Mouse (Mus musculus) midbrain, embryonic 16.5 days (tissue): Measurements from ENCODE around the gene Nbl1. TPM values are rescaled to one million over a fixed set of nuclear protein-coding genes. Genes with fewer than 3 reads are reported as not detected.
A peak's percentile ranks its signal among the peaks of the same experiment; 100 is the strongest.

Experiments used
- ATAC-seq: fragments of 200-750 bp; cut with Nextera tagmentation; 2 replicates; pipeline ENCODE4 v1.8.0; 2017; ENCODE audit warnings: moderate TSS enrichment
- H3K27ac ChIP-seq: fragments of 300-500 bp; sonication (generic); 2 replicates; pipeline ENCODE4 v1.5.1; 2014; ENCODE audit warnings: mild to moderate bottlenecking, low read length, mixed read lengths
- H3K27me3 ChIP-seq: fragments of 300-500 bp; sonication (generic); 2 replicates; pipeline ENCODE4 v1.6.1; 2014; ENCODE audit warnings: low read depth, low read length, mixed read lengths; ENCODE audit not compliant: control insufficient read depth, insufficient read depth
- H3K36me3 ChIP-seq: fragments of 300-500 bp; sonication (generic); 2 replicates; pipeline ENCODE4 v1.6.1; 2014; ENCODE audit warnings: mild to moderate bottlenecking, low read length, moderate library complexity, mixed read lengths; ENCODE audit not compliant: control insufficient read depth, insufficient read depth
- H3K4me1 ChIP-seq: fragments of 300-500 bp; sonication (generic); 2 replicates; pipeline ENCODE4 v1.6.1; 2014; ENCODE audit warnings: mild to moderate bottlenecking, low read length, mixed read lengths; ENCODE audit not compliant: control insufficient read depth, insufficient read depth
- H3K4me2 ChIP-seq: fragments of 300-500 bp; sonication (generic); 2 replicates; pipeline ENCODE4 v1.6.1; 2014; ENCODE audit warnings: mild to moderate bottlenecking, low read length, mixed read lengths
- H3K4me3 ChIP-seq: fragments of 300-500 bp; sonication (generic); 2 replicates; pipeline ENCODE4 v1.5.1; 2014; ENCODE audit warnings: low read depth, mild to moderate bottlenecking, low read length, moderate library complexity, mixed read lengths
- H3K9ac ChIP-seq: fragments of 300-500 bp; sonication (generic); 2 replicates; pipeline ENCODE4 v1.6.1; 2014; ENCODE audit warnings: low read depth, low read length, mixed read lengths
- H3K9me3 ChIP-seq: fragments of 300-500 bp; sonication (generic); replicated peaks from 2 replicates; pipeline ENCODE4 v1.6.1; 2014; ENCODE audit warnings: mild to moderate bottlenecking, low read length, mixed read lengths; ENCODE audit not compliant: control insufficient read depth, poor library complexity, severe bottlenecking
- WGBS: fragments of 180-500 bp; shearing (Covaris S2); extraction: QIAGEN DNeasy Blood & Tissue Kit; methylation state at CpG from one replicate; pipeline ENCODE4 v1.1.7; 2014; 5-methylcytosine and 5-hydroxymethylcytosine counted together
- polyA plus RNA-seq: library from polyadenylated mRNA; unstranded; fragments of >200 nt; fragmentation: Nextera tagmentation; extraction: Ambion mirVana; gene quantifications from 2 replicates; pipeline ENCODE4 v1.2.1, GENCODE M21; 2015

Nbl1 gene
- polyA plus RNA-seq, result 28.7 and 30.6 TPM in 2 replicates

DNA sequence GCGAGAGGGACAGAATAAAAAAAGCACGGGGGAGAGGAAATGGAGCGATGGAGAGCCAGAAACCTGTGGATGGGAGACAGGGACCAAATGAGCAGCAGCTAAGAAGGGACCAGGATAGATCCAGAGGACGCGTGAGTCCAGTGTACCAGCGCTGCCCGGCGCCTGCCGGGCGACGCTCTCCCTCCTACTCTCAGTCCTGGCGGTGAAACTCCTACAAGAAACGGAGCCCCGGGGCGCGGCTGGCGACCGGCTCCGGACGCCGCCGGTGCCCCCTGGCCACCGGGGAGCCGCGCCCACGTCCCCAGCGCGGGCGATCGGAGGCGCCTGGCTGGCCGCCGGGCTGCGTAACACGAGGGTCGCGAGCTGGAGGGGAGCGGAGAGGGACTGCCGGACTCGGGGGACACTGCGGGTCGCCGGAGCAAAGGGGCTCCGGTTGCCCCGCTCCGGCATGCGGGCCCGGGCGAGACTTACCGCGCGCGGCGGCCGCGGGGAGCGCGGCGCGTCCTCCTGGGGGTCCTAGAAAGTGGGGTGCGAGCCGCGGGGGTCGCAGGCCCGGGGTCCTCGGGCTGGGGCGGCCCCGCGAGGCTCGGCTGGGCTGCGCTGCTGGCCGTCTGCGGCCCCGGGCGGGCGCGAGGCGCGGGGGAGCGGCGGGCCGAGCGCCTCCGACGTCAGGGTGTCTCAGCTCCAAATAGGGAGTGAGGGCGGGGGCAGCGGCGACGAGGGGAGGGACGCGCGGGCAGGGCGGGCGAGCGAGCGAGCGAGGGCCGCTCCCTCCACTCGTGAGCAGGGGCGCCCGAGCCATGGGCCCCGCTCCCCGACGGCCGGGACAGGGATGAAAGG lies at the start of gene Nbl1:
Nbl1 (minus strand) TSS at position 638 of the 840 bp plus-strand sequence.
- Histone ChIP-seq H3K9me3 (no peaks in the 10 kb centered on the region), H3K4me3 (peak within 1 kb of the TSS; percentile 42), H3K27ac (0 out of 2 replicates have a peak within 1 kb of the TSS, but pooled peaks have one; percentile 19), H3K36me3 (no peaks in the 10 kb centered on the region), H3K9ac (peak within 1 kb of the TSS; percentile 66), H3K27me3 (peaks cover 16% of the 10 kb centered on the region), H3K4me1 (peaks cover 13% of the 10 kb centered on the region), H3K4me2 (peak within 1 kb of the TSS; percentile 70)
- under 1% methylated on average over 46 of the region's 105 CpGs for WGBS
- ATAC-seq, result 0 out of 2 replicates have a peak, but pooled peaks have one; percentile 20

DNA sequence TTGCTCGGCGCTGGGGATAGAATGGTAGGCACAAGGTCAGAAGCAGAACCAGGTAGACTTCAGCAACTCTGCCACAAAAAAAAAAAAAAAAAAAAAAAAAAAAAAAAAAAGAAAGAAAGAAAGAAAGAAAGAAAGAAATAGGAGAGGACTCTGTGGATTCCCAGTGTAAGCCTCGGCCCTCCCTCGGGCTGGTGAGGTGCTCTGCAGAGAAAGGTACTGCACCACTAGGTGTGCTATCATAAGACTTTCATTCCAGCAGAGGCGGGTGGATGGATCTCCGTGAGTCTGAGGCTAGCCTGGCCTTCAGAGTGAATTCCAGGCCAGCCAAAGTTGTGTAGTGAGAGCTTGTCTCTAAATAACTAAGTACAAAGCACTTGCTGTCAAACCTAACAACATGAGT lies 49.0 kb upstream of the Nbl1 start:
- Histone ChIP-seq H3K27ac (no peak overlapping the region), H3K9me3 (no peaks in the 10 kb centered on the region), H3K4me2 (no peak overlapping the region), H3K4me1 (no peaks in the 10 kb centered on the region), H3K9ac (no peak overlapping the region), H3K27me3 (no peaks in the 10 kb centered on the region), H3K4me3 (no peak overlapping the region), H3K36me3 (no peaks in the 10 kb centered on the region)
- ATAC-seq, result no peak
- 77% methylated on average over 6 of the region's 6 CpGs for WGBS

DNA sequence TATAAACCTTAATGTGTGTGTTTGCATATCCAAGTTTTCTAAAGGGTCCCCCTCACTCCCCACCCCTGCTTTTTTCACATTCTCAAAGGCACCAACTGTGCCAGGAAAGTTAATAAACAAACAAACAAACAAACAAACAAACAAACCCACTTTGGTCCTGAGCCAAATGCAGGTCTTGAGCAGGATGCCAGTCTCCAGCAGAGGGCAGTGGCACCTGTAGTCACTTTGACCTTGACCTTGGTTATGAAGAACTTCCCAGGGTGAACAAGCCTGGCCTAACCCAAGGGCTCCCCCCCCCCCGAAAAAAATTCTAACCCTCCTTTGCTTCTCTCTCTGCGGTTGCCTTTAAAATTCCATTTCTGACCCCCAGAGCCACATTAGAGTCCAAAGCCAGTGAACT lies 47.5 kb upstream of the Nbl1 start:
- Histone ChIP-seq H3K9ac (no peak overlapping the region), H3K4me1 (no peaks in the 10 kb centered on the region), H3K36me3 (no peaks in the 10 kb centered on the region), H3K9me3 (no peaks in the 10 kb centered on the region), H3K27ac (no peak overlapping the region), H3K27me3 (no peaks in the 10 kb centered on the region), H3K4me3 (no peak overlapping the region), H3K4me2 (no peak overlapping the region)
- WGBS, result 71% methylated on average over 2 of the region's 2 CpGs
- no peak for ATAC-seq

- no peak overlapping the region for H3K27ac ChIP-seq
- 85% methylated on average over 2 of the region's 2 CpGs for WGBS
- no peak for ATAC-seq
- no peak overlapping the region for H3K4me2 ChIP-seq
- no peak overlapping the region for H3K9ac ChIP-seq
- H3K4me3 ChIP-seq, result no peak overlapping the region
- no peaks in the 10 kb centered on the region for H3K36me3 ChIP-seq
- H3K27me3 ChIP-seq, result no peaks in the 10 kb centered on the region
- H3K9me3 ChIP-seq, result no peaks in the 10 kb centered on the region
- H3K4me1 ChIP-seq, result peaks cover 7% of the 10 kb centered on the region
Observed at GRCm38 (mm10) chr4:139136011-139136410, 43.2 kb upstream of the Nbl1 start.

DNA sequence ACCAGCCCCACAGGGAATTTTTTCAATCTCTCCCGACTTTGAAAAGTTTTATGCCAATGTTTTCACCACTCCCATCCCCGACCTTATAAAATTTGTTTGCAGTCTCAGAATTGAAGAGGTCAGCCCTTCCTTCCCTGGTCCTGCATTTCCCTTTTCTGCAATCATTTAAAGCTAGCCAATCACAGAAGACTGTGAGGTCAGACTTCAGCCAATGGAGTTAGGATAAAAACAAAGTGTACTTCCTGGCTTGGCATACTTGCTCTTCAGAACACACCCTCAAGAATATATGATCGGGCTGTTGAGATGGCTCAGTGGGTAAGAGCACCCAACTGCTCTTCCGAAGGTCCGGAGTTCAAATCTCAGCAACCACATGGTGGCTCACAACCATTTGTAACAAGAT lies 40.3 kb upstream of the Nbl1 start:
- 82% methylated on average over 5 of the region's 5 CpGs for WGBS
- no peak overlapping the region for H3K9ac ChIP-seq
- peaks cover 28% of the 10 kb centered on the region for H3K4me1 ChIP-seq
- H3K4me3 ChIP-seq, result no peak overlapping the region
- no peaks in the 10 kb centered on the region for H3K27me3 ChIP-seq
- no peak overlapping the region for H3K4me2 ChIP-seq
- ATAC-seq, result no peak
- H3K27ac ChIP-seq, result no peak overlapping the region
- no peaks in the 10 kb centered on the region for H3K36me3 ChIP-seq
- H3K9me3 ChIP-seq, result no peaks in the 10 kb centered on the region

GRCm38 (mm10) chr4:139131858-139132672 lies 39.3 kb upstream of the Nbl1 start:
- H3K9ac ChIP-seq, result 0 out of 2 replicates have a peak overlapping the region, but pooled peaks have one; percentile 18
- no peak overlapping the region for H3K27ac ChIP-seq
- H3K36me3 ChIP-seq, result no peaks in the 10 kb centered on the region
- no peaks in the 10 kb centered on the region for H3K27me3 ChIP-seq
- no peak for ATAC-seq
- H3K4me3 ChIP-seq, result peak overlapping the region; percentile 99
- H3K9me3 ChIP-seq, result no peaks in the 10 kb centered on the region
- peak overlapping the region; percentile 62 for H3K4me2 ChIP-seq
- WGBS, result 90% methylated on average over 14 of the region's 14 CpGs
- H3K4me1 ChIP-seq, result peaks cover 29% of the 10 kb centered on the region

GRCm38 (mm10) chr4:139130701-139131549 lies 38.1 kb upstream of the Nbl1 start, which contains the start of gene Minos1:
Minos1 (minus strand) TSS chr4:139131113.
- peak within 1 kb of the TSS; percentile 87 for H3K27ac ChIP-seq
- H3K9ac ChIP-seq, result peak within 1 kb of the TSS; percentile 98
- H3K9me3 ChIP-seq, result no peaks in the 10 kb centered on the region
- ATAC-seq, result peak; percentile 98
- no peaks in the 10 kb centered on the region for H3K27me3 ChIP-seq
- H3K36me3 ChIP-seq, result no peaks in the 10 kb centered on the region
- H3K4me1 ChIP-seq, result peaks cover 29% of the 10 kb centered on the region
- H3K4me2 ChIP-seq, result peak within 1 kb of the TSS; percentile 95
- WGBS, result under 1% methylated on average over 63 of the region's 63 CpGs
- H3K4me3 ChIP-seq, result peak within 1 kb of the TSS; percentile 99

GRCm38 (mm10) chr4:139129806-139130700 lies 37.3 kb upstream of the Nbl1 start:
- H3K4me2 ChIP-seq, result peak overlapping the region; percentile 95
- H3K27me3 ChIP-seq, result no peaks in the 10 kb centered on the region
- H3K4me1 ChIP-seq, result peaks cover 29% of the 10 kb centered on the region
- H3K9me3 ChIP-seq, result no peaks in the 10 kb centered on the region
- H3K36me3 ChIP-seq, result no peaks in the 10 kb centered on the region
- peak overlapping the region; percentile 87 for H3K27ac ChIP-seq
- H3K4me3 ChIP-seq, result peak overlapping the region; percentile 99
- ATAC-seq, result peak; percentile 18
- H3K9ac ChIP-seq, result peak overlapping the region; percentile 98
- 2% methylated on average over 57 of the region's 57 CpGs for whole genome bisulfite sequencing
